Mouse (Mus musculus) liver, postnatal 0 days (tissue): ENCODE results near the gene Cdh23.

Experiments
- CTCF ChIP-seq: sonication (generic); IDR thresholded peaks from 2 replicates; pipeline ENCODE4 v1.5.1; 2016; ENCODE audit warnings: antibody characterized with exemption, low read depth
- EP300 ChIP-seq: IDR thresholded peaks from 2 replicates; pipeline ENCODE4 v1.6.1; 2016; ENCODE audit warnings: antibody characterized with exemption, low read depth, mild to moderate bottlenecking

GRCm38 (mm10) chr10:60718491-60718890 is 22.2 kb upstream of the Cdh23 start:
- TF ChIP-seq CTCF (no peak), EP300 (no peak)
